Mouse (Mus musculus) hindbrain, embryonic 10.5 days (tissue): ENCODE measurements around the gene Ube2b. TPM values are rescaled to one million over a fixed set of nuclear protein-coding genes. Genes with fewer than 3 reads are reported as not detected.
A peak's percentile ranks its signal among the peaks of the same experiment; 100 is the strongest.

ENCODE experiments used
- DNase-seq: peaks from one replicate; pipeline ENCODE4 v3.0.0-alpha.2; 2017; ENCODE audit warnings: low spot score
- H3K27ac ChIP-seq: fragments of 300-500 bp; sonication (generic); 2 replicates; pipeline ENCODE4 v1.5.1; 2016; ENCODE audit warnings: mild to moderate bottlenecking, moderate library complexity
- H3K27me3 ChIP-seq: fragments of 300-500 bp; sonication (generic); 2 replicates; pipeline ENCODE4 v1.6.1; 2016; ENCODE audit warnings: mild to moderate bottlenecking; ENCODE audit not compliant: poor library complexity, insufficient read depth, severe bottlenecking
- H3K36me3 ChIP-seq: fragments of 300-500 bp; sonication (generic); 2 replicates; pipeline ENCODE4 v1.6.1; 2016; ENCODE audit warnings: mild to moderate bottlenecking, moderate library complexity
- H3K4me1 ChIP-seq: fragments of 300-500 bp; sonication (generic); replicated peaks from 2 replicates; pipeline ENCODE4 v1.6.1; 2016; ENCODE audit warnings: mild to moderate bottlenecking
- H3K4me3 ChIP-seq: fragments of 300-500 bp; sonication (generic); 2 replicates; pipeline ENCODE4 v1.5.1; 2016; ENCODE audit warnings: mild to moderate bottlenecking, moderate library complexity
- H3K9me3 ChIP-seq: fragments of 300-500 bp; sonication (generic); 2 replicates; pipeline ENCODE4 v1.6.1; 2016; ENCODE audit warnings: mild to moderate bottlenecking, moderate library complexity
- WGBS: fragments of 180-500 bp; shearing (Covaris S2); methylation state at CpG from one replicate; pipeline ENCODE4 v1.1.7; 2016; 5-methylcytosine and 5-hydroxymethylcytosine counted together
- polyA plus RNA-seq: library from polyadenylated mRNA; unstranded; fragments of >200 nt; fragmentation: Nextera tagmentation; extraction: Ambion mirVana; gene quantifications from 2 replicates; pipeline ENCODE4 v1.2.1, GENCODE M21; 2016

Gene Ube2b
- 205 and 207 TPM in 2 replicates for polyA plus RNA-seq

GRCm38 (mm10) chr11:52000290-52000962 lies at the start of gene Ube2b:
Gene Ube2b (minus strand): TSS chr11:52000762.
- DNase-seq, result peak; percentile 97
- peaks cover 46% of the 10 kb centered on the region for H3K4me1 ChIP-seq
- H3K36me3 ChIP-seq, result peaks cover 26% of the 10 kb centered on the region
- H3K9me3 ChIP-seq, result no peaks in the 10 kb centered on the region
- WGBS, result 1% methylated on average over 63 of the region's 63 CpGs
- no peaks in the 10 kb centered on the region for H3K27me3 ChIP-seq
- H3K27ac ChIP-seq, result peak within 1 kb of the TSS; percentile 99
- peak within 1 kb of the TSS; percentile 83 for H3K4me3 ChIP-seq

- Histone ChIP-seq H3K27me3 (no peaks in the 10 kb centered on the region), H3K9me3 (no peaks in the 10 kb centered on the region), H3K36me3 (no peaks in the 10 kb centered on the region), H3K4me3 (no peak overlapping the region), H3K27ac (peak overlapping the region; percentile 29; the same call in 1 of the 2 replicates), H3K4me1 (no peaks in the 10 kb centered on the region)
- WGBS, result 64% methylated on average over 4 of the region's 4 CpGs
- DNase-seq, result no peak
Observed at GRCm38 (mm10) chr11:52046446-52047165, 46.0 kb upstream of the Ube2b start.

GRCm38 (mm10) chr11:52044156-52044555 lies 43.6 kb upstream of the Ube2b start:
- DNase-seq, result no peak
- no peaks in the 10 kb centered on the region for H3K27me3 ChIP-seq
- H3K4me3 ChIP-seq, result no peak overlapping the region
- no peaks in the 10 kb centered on the region for H3K4me1 ChIP-seq
- H3K36me3 ChIP-seq, result no peaks in the 10 kb centered on the region
- no peaks in the 10 kb centered on the region for H3K9me3 ChIP-seq
- H3K27ac ChIP-seq, result no peak overlapping the region

GRCm38 (mm10) chr11:52043224-52043623 lies 42.7 kb upstream of the Ube2b start:
- no peaks in the 10 kb centered on the region for H3K4me1 ChIP-seq
- no peak for DNase-seq
- no peaks in the 10 kb centered on the region for H3K27me3 ChIP-seq
- no peaks in the 10 kb centered on the region for H3K36me3 ChIP-seq
- WGBS, result 85% methylated on average over 3 of the region's 3 CpGs
- H3K9me3 ChIP-seq, result no peaks in the 10 kb centered on the region
- no peak overlapping the region for H3K27ac ChIP-seq
- no peak overlapping the region for H3K4me3 ChIP-seq

GRCm38 (mm10) chr11:52037659-52038058 lies 37.1 kb upstream of the Ube2b start:
- Histone ChIP-seq H3K4me3 (no peak overlapping the region), H3K27me3 (no peaks in the 10 kb centered on the region), H3K4me1 (no peaks in the 10 kb centered on the region), H3K36me3 (no peaks in the 10 kb centered on the region), H3K27ac (no peak overlapping the region), H3K9me3 (no peaks in the 10 kb centered on the region)
- no peak for DNase-seq
- 62% methylated on average over 3 of the region's 3 CpGs for WGBS

- DNase-seq, result no peak
- Histone ChIP-seq H3K9me3 (no peaks in the 10 kb centered on the region), H3K27me3 (no peaks in the 10 kb centered on the region), H3K4me1 (no peaks in the 10 kb centered on the region), H3K4me3 (no peak overlapping the region), H3K27ac (no peak overlapping the region), H3K36me3 (no peaks in the 10 kb centered on the region)
- 83% methylated on average over 3 of the region's 3 CpGs for WGBS
Observed at GRCm38 (mm10) chr11:52035905-52036304, 35.3 kb upstream of the Ube2b start.

- no peaks in the 10 kb centered on the region for H3K27me3 ChIP-seq
- no peaks in the 10 kb centered on the region for H3K9me3 ChIP-seq
- H3K27ac ChIP-seq, result no peak overlapping the region
- H3K4me1 ChIP-seq, result no peaks in the 10 kb centered on the region
- 85% methylated on average over 1 of the region's 1 CpGs for WGBS
- DNase-seq, result no peak
- no peaks in the 10 kb centered on the region for H3K36me3 ChIP-seq
- no peak overlapping the region for H3K4me3 ChIP-seq
Observed at GRCm38 (mm10) chr11:52033953-52034352, 33.4 kb upstream of the Ube2b start.

GRCm38 (mm10) chr11:52032356-52032755 lies 31.8 kb upstream of the Ube2b start:
- no peaks in the 10 kb centered on the region for H3K36me3 ChIP-seq
- 76% methylated on average over 8 of the region's 8 CpGs for WGBS
- no peak for DNase-seq

GRCm38 (mm10) chr11:52018217-52018616 lies 17.7 kb upstream of the Ube2b start:
- no peak for DNase-seq
- no peaks in the 10 kb centered on the region for H3K27me3 ChIP-seq
- no peaks in the 10 kb centered on the region for H3K4me1 ChIP-seq
- no peak overlapping the region for H3K27ac ChIP-seq
- H3K9me3 ChIP-seq, result no peaks in the 10 kb centered on the region
- peaks cover 7% of the 10 kb centered on the region; the same call in 1 of the 2 replicates for H3K36me3 ChIP-seq
- 80% methylated on average over 9 of the region's 9 CpGs for WGBS
- no peak overlapping the region for H3K4me3 ChIP-seq

More at GRCm38 (mm10) chr11:52032356-52032755, 31.8 kb upstream of the Ube2b start:
- Histone ChIP-seq H3K27me3 (no peaks in the 10 kb centered on the region), H3K4me3 (no peak overlapping the region), H3K9me3 (no peaks in the 10 kb centered on the region), H3K27ac (no peak overlapping the region), H3K4me1 (no peaks in the 10 kb centered on the region)

GRCm38 (mm10) chr11:52011541-52011940 lies 11.0 kb upstream of the Ube2b start:
- Histone ChIP-seq H3K4me1 (no peaks in the 10 kb centered on the region), H3K27me3 (no peaks in the 10 kb centered on the region), H3K27ac (no peak overlapping the region), H3K36me3 (no peaks in the 10 kb centered on the region), H3K4me3 (no peak overlapping the region), H3K9me3 (no peaks in the 10 kb centered on the region)
- DNase-seq, result no peak
- 89% methylated on average over 5 of the region's 5 CpGs for WGBS

GRCm38 (mm10) chr11:52011011-52011410 lies 10.4 kb upstream of the Ube2b start:
- Histone ChIP-seq H3K4me1 (no peaks in the 10 kb centered on the region), H3K27me3 (no peaks in the 10 kb centered on the region), H3K9me3 (no peaks in the 10 kb centered on the region), H3K36me3 (no peaks in the 10 kb centered on the region), H3K4me3 (no peak overlapping the region), H3K27ac (no peak overlapping the region)
- WGBS, result 90% methylated on average over 11 of the region's 11 CpGs
- no peak for DNase-seq

- 75% methylated on average over 2 of the region's 2 CpGs for WGBS
- no peaks in the 10 kb centered on the region for H3K27me3 ChIP-seq
- H3K36me3 ChIP-seq, result no peaks in the 10 kb centered on the region
- peaks cover 29% of the 10 kb centered on the region for H3K4me1 ChIP-seq
- peak overlapping the region; percentile 78 for H3K4me3 ChIP-seq
- H3K27ac ChIP-seq, result no peak overlapping the region
- no peak for DNase-seq
- H3K9me3 ChIP-seq, result no peaks in the 10 kb centered on the region
Observed at GRCm38 (mm10) chr11:52005586-52005985, 5.0 kb upstream of the Ube2b start.

GRCm38 (mm10) chr11:52003772-52004528 lies 3.4 kb upstream of the Ube2b start, which contains the start of gene Cdkl3:
Gene Cdkl3 (plus strand): TSS chr11:52004221.
- peak within 1 kb of the TSS; percentile 92 for H3K27ac ChIP-seq
- peak; percentile 94 for DNase-seq
- H3K27me3 ChIP-seq, result no peaks in the 10 kb centered on the region
- WGBS, result under 1% methylated on average over 51 of the region's 51 CpGs
- H3K4me3 ChIP-seq, result peak within 1 kb of the TSS; percentile 78
- H3K9me3 ChIP-seq, result no peaks in the 10 kb centered on the region
- H3K36me3 ChIP-seq, result no peaks in the 10 kb centered on the region
- peaks cover 34% of the 10 kb centered on the region for H3K4me1 ChIP-seq
